Mouse (Mus musculus) liver, postnatal 0 days (tissue): ENCODE results near the gene Spdl1.

Source experiments
- CTCF ChIP-seq: sonication (generic); IDR thresholded peaks from 2 replicates; pipeline ENCODE4 v1.5.1; 2016; ENCODE audit warnings: antibody characterized with exemption, low read depth
- EP300 ChIP-seq: IDR thresholded peaks from 2 replicates; pipeline ENCODE4 v1.6.1; 2016; ENCODE audit warnings: antibody characterized with exemption, low read depth, mild to moderate bottlenecking

DNA sequence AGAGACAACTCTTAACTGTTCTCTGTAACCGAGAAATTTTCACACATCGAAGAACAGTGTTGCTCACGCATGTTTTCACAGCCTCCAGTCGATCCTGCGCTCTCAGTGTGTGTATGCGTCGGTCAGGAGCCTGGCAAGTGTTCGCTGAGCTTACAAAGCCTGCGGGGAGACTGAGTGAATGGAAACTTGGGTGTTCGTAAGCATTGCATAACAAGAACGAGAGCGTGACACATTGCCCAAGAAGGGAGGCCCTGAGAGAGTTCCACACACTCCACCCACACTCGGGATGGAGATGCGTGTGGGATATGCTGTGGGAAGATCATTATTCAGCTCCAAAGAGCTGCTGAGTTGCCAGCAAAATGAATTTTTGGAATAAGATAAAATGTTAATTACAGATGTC is 31.7 kb upstream of the Spdl1 start:
- TF ChIP-seq CTCF (no peak), EP300 (no peak)
